Mouse (Mus musculus) cerebellum, adult (tissue): ENCODE measurements around the gene Ski.

Source experiments
- ATAC-seq: cut with Nextera tagmentation; 2 replicates; pipeline ENCODE4 v1.9.2; 2017; ENCODE audit warnings: mild to moderate bottlenecking, moderate library complexity, mixed read lengths; ENCODE audit not compliant: insufficient number of reproducible peaks, low FRiP score, low TSS enrichment

Ski gene

GRCm38 (mm10) chr4:155185845-155186244, 36.5 kb downstream of the Ski start:
- ATAC-seq = no peak

- no peak; the same call in 1 of the 2 replicates for ATAC-seq
Observed at GRCm38 (mm10) chr4:155184248-155185070, 37.9 kb downstream of the Ski start.

GRCm38 (mm10) chr4:155183201-155183600, 39.2 kb downstream of the Ski start:
- no peak for ATAC-seq

- ATAC-seq = no peak
Observed at GRCm38 (mm10) chr4:155178981-155179512, 43.3 kb downstream of the Ski start.

GRCm38 (mm10) chr4:155178274-155178673, 44.1 kb downstream of the Ski start:
- ATAC-seq = no peak

GRCm38 (mm10) chr4:155176210-155176609, 46.2 kb downstream of the Ski start:
- 0 out of 2 replicates have a peak, but pooled peaks have one; percentile 34 for ATAC-seq

GRCm38 (mm10) chr4:155173822-155174785, 48.3 kb downstream of the Ski start:
- ATAC-seq = no peak

- no peak for ATAC-seq
Observed at GRCm38 (mm10) chr4:155172909-155173821, 49.2 kb downstream of the Ski start.

- ATAC-seq = no peak
Observed at GRCm38 (mm10) chr4:155171961-155172533, 50.3 kb downstream of the Ski start.

- ATAC-seq = no peak
Observed at GRCm38 (mm10) chr4:155170614-155171212, 51.7 kb downstream of the Ski start.

GRCm38 (mm10) chr4:155168835-155169252, 53.5 kb downstream of the Ski start:
- ATAC-seq = no peak

GRCm38 (mm10) chr4:155165861-155166260, 56.5 kb downstream of the Ski start:
- ATAC-seq = no peak

GRCm38 (mm10) chr4:155164550-155164949, 57.8 kb downstream of the Ski start:
- ATAC-seq = no peak

GRCm38 (mm10) chr4:155163685-155164084, 58.7 kb downstream of the Ski start:
- ATAC-seq = no peak

- no peak for ATAC-seq
Observed at GRCm38 (mm10) chr4:155163320-155163651, 59.1 kb downstream of the Ski start.

- ATAC-seq = no peak
Observed at GRCm38 (mm10) chr4:155162433-155163319, 59.7 kb downstream of the Ski start.

- no peak for ATAC-seq
Observed at GRCm38 (mm10) chr4:155158543-155158917, 63.9 kb downstream of the Ski start.

GRCm38 (mm10) chr4:155157871-155158542, 64.4 kb downstream of the Ski start:
- no peak for ATAC-seq
